Comparison of ENCODE assay signal across 7 mouse cellular contexts in the genomic region with DNA sequence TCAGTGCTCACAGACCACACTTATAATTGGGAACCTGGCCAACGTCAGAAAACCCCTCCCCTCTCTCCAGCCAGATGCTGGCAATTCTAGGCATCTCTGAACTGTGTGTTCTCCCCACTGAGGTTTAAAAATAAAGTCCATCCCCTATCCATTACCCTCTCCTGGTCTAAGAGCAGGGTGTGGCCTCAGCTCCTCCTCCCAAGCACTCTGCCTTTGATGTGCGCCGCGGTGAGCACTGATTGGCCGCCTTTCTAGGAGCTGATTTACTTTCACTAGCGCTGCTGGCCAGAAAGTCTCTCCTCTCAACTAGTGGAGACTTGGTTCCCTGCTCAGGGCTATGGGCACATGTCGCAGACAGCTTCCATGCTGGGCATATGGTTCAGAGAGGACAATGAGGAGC. TPM values are rescaled to one million over a fixed set of nuclear protein-coding genes. Genes with fewer than 3 reads are reported as not detected.
A peak's percentile ranks its signal among the peaks of the same experiment; 100 is the strongest.
DNase-seq lines count a peak whose midpoint lies in the region; ATAC-seq and TF ChIP-seq lines count a peak whose summit lies in the region.

No protein-coding gene starts in this region.

- peak; percentile 24; the same call in 1 of the 2 replicates for ATAC-seq in forebrain, embryonic 15.5 days (replicated peaks)
- ATAC-seq in intestine, embryonic 14.5 days (replicated peaks; ENCODE audit: low FRiP score, low TSS enrichment, low read depth), result peak; percentile 60; the same call in 1 of the 2 replicates
- ATAC-seq in stomach, postnatal 0 days (ENCODE audit: low FRiP score, low TSS enrichment), result peak; percentile 69

- peak; percentile 69 for DNase-seq in CD4-positive helper T cell, adult 2 months (ENCODE audit: low read depth, low spot score)
- DNase-seq in ES-CJ7 (ENCODE audit: low read depth, low spot score), result peak; percentile 76
- peak; percentile 71 for DNase-seq in intestine, embryonic 14.5 days (ENCODE audit: low spot score)
- DNase-seq in lung, adult 18-20 months, result peak; percentile 78 to 81
- DNase-seq in stomach, postnatal 0 days (ENCODE audit: low spot score), result peak; percentile 81
- no peak for DNase-seq in cerebellum, adult 8-10 months

- H3K36me3 ChIP-seq in forebrain, embryonic 15.5 days, result no peaks in the 10 kb centered on the region
- no peaks in the 10 kb centered on the region for H3K36me3 ChIP-seq in intestine, embryonic 14.5 days (ENCODE audit: control insufficient read depth, insufficient read depth, low read length)
- H3K36me3 ChIP-seq in stomach, postnatal 0 days (ENCODE audit: control insufficient read depth, insufficient read depth, low read length), result no peaks in the 10 kb centered on the region

- no peak for TF ChIP-seq CTCF in stomach, postnatal 0 days (IDR thresholded peaks at IDR 0.05; ENCODE audit: low read depth)

- peaks cover 46% of the 10 kb centered on the region for H3K4me1 ChIP-seq in forebrain, embryonic 15.5 days
- H3K4me1 ChIP-seq in intestine, embryonic 14.5 days (replicated peaks; ENCODE audit: control insufficient read depth, insufficient read depth, low read length), result peaks cover 36% of the 10 kb centered on the region
- H3K4me1 ChIP-seq in stomach, postnatal 0 days (replicated peaks; ENCODE audit: control insufficient read depth, insufficient read depth), result peaks cover 4% of the 10 kb centered on the region

- no peaks in the 10 kb centered on the region for H3K27me3 ChIP-seq in forebrain, embryonic 15.5 days
- no peaks in the 10 kb centered on the region for H3K27me3 ChIP-seq in intestine, embryonic 14.5 days (replicated peaks; ENCODE audit: control insufficient read depth, insufficient read depth, low read length)
- no peaks in the 10 kb centered on the region for H3K27me3 ChIP-seq in stomach, postnatal 0 days (ENCODE audit: control insufficient read depth, insufficient read depth, low read length)

- no peak for TF ChIP-seq EP300 in stomach, postnatal 0 days (optimal IDR thresholded peaks at IDR 0.05)

- no peak overlapping the region for H3K4me2 ChIP-seq in forebrain, embryonic 15.5 days (replicated peaks)
- H3K4me2 ChIP-seq in intestine, embryonic 14.5 days (ENCODE audit: low read length), result no peak overlapping the region
- no peak overlapping the region for H3K4me2 ChIP-seq in stomach, postnatal 0 days (replicated peaks; ENCODE audit: low read depth)

- H3K9me3 ChIP-seq in forebrain, embryonic 15.5 days, result no peaks in the 10 kb centered on the region
- no peaks in the 10 kb centered on the region for H3K9me3 ChIP-seq in intestine, embryonic 14.5 days (ENCODE audit: control insufficient read depth, low read length)
- H3K9me3 ChIP-seq in stomach, postnatal 0 days (ENCODE audit: control insufficient read depth, low read length), result no peaks in the 10 kb centered on the region

- 9% methylated on average over 7 of the region's 7 CpGs for WGBS in forebrain, embryonic 15.5 days
- 9% methylated on average over 7 of the region's 7 CpGs for WGBS in intestine, embryonic 14.5 days
- WGBS in stomach, postnatal 0 days, result 14% methylated on average over 7 of the region's 7 CpGs

- H3K9ac ChIP-seq in forebrain, embryonic 15.5 days (replicated peaks), result no peak overlapping the region
- H3K9ac ChIP-seq in intestine, embryonic 14.5 days (ENCODE audit: low read length), result no peak overlapping the region
- no peak overlapping the region for H3K9ac ChIP-seq in stomach, postnatal 0 days (ENCODE audit: low read length)

- peak overlapping the region; percentile 38; the same call in 1 of the 2 replicates for H3K27ac ChIP-seq in forebrain, embryonic 15.5 days (replicated peaks)
- H3K27ac ChIP-seq in intestine, embryonic 14.5 days (ENCODE audit: low read depth), result no peak overlapping the region
- H3K27ac ChIP-seq in stomach, postnatal 0 days (replicated peaks), result no peak overlapping the region

- H3K4me3 ChIP-seq in forebrain, embryonic 15.5 days, result no peak overlapping the region
- no peak overlapping the region for H3K4me3 ChIP-seq in intestine, embryonic 14.5 days (ENCODE audit: low read depth, low read length)
- H3K4me3 ChIP-seq in stomach, postnatal 0 days (ENCODE audit: low read depth, low read length), result no peak overlapping the region

RNA-seq across cellular contexts. Expression of gene Rapgef1, which starts 47.1 kb away (rescaled TPM):
- 22.3 and 27.0 TPM in 2 replicates for polyA plus RNA-seq in forebrain, embryonic 15.5 days (2015; fragmentation: Nextera tagmentation; extraction: Ambion mirVana)
- polyA plus RNA-seq in intestine, embryonic 14.5 days (2014; fragmentation: Nextera tagmentation; extraction: Ambion mirVana), result 15.1 and 15.7 TPM in 2 replicates
- polyA plus RNA-seq in stomach, postnatal 0 days (2015; fragmentation: Nextera tagmentation; extraction: Ambion mirVana), result 7.2 and 7.6 TPM in 2 replicates
